Mouse (Mus musculus) E14TG2a.4 (cell line): ENCODE measurements around the gene Prr5.
"Not testable (repeated sequence)": the region's sequence is repeated elsewhere in the genome, so short reads cannot be mapped to it uniquely, and the experiment has no call there.

ENCODE experiments used
- CTCF ChIP-seq: conservative IDR thresholded peaks from 2 replicates; pipeline ENCODE4 v1.5.1; 2014; ENCODE audit warnings: low read length
- NANOG ChIP-seq: IDR thresholded peaks from 2 replicates; pipeline ENCODE4 v1.6.1; 2014; ENCODE audit warnings: borderline replicate concordance, low read length, mixed read lengths
- POU5F1 ChIP-seq: IDR thresholded peaks from 2 replicates; pipeline ENCODE4 v1.6.1; 2014; ENCODE audit warnings: low read length, borderline replicate concordance

GRCm38 (mm10) chr15:84723656-84724055 lies 54.2 kb downstream of the Prr5 start:
- not testable (repeated sequence) for TF ChIP-seq CTCF, NANOG, POU5F1
